Mouse (Mus musculus): ENCODE data around the gene Efnb2. TPM values are rescaled to one million over a fixed set of nuclear protein-coding genes. Genes with fewer than 3 reads are reported as not detected.
A peak's percentile ranks its signal among the peaks of the same experiment; 100 is the strongest.

The Efnb2 gene
- polyA plus RNA-seq (2014; fragmentation: Nextera tagmentation; extraction: Ambion mirVana), result 18.8 and 19.1 TPM in 2 replicates

DNA sequence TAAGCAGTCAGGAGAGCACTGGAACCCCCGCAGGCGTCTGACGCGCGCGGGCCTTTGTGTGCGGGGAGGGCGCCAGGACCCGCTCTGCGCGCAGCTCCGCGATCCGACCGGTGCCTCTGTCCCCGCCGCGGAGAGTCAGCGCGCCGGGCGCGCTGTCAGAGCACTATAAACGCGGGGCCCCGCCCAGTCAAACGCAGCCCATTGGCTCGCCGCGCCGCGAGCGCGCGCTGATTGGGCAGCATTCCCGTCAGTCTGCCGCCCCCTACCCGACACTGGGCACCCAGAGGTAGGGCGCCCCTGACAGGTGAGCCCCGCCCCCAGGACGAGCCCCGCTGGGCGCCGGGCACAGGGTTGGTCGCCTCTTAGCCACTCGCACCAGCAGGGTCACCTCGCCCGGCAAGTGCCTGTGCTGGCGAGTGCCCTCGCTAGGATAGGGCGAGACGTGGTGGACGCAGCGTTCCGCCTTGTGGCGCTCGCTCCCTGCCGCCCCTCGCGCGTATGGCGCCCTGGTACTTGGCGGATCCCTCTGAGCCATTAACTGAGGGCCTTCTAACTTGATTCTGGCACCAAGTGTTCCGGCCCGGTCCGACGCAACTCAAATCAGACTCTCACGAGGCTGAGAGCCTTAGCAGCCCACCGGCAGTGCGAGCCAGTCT, at the start of gene Efnb2:
Gene Efnb2, minus strand, starts transcription at position 140 of the 656 bp plus-strand sequence.
- no peaks in the 10 kb centered on the region for H3K27me3 ChIP-seq (replicated peaks; ENCODE audit: control insufficient read depth, insufficient read depth, low read length)
- H3K27ac ChIP-seq (ENCODE audit: low read depth), result peak within 1 kb of the TSS; percentile 77
- H3K9ac ChIP-seq (ENCODE audit: low read length), result peak within 1 kb of the TSS; percentile 85
- peaks cover 8% of the 10 kb centered on the region; the same call in 1 of the 2 replicates for H3K4me1 ChIP-seq (replicated peaks; ENCODE audit: control insufficient read depth, insufficient read depth, low read length)
- under 1% methylated on average over 66 of the region's 70 CpGs for WGBS
- ATAC-seq (replicated peaks; ENCODE audit: low FRiP score, low TSS enrichment, low read depth), result peak; percentile 92
- H3K9me3 ChIP-seq (ENCODE audit: control insufficient read depth, low read length), result no peaks in the 10 kb centered on the region
- H3K4me2 ChIP-seq (ENCODE audit: low read length), result peak within 1 kb of the TSS; percentile 53
- H3K36me3 ChIP-seq (ENCODE audit: control insufficient read depth, insufficient read depth, low read length), result peaks cover 22% of the 10 kb centered on the region
- DNase-seq (ENCODE audit: low spot score), result peak; percentile 99
- peak within 1 kb of the TSS; percentile 75 for H3K4me3 ChIP-seq (ENCODE audit: low read depth, low read length)

DNA sequence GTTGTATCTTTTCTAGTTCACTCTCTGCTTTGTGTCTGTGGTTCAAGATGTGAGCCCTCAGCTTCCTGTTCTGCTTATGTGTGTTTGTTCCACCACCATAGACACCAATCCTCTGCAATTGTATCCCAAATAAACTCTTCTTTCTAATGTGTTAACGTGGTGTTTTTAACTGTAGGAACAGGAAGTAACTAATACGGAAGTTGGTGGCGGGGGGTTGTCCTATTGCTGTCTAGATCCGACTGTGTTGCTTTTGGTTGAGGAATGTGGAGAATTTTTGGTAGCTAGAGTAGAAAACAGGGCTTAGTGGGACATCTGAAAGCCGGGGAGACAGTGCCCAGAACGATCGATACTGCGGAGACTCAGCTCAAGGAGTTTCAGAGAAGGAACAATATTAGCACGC, 43.8 kb upstream of the Efnb2 start:
- no peak overlapping the region for H3K9ac ChIP-seq (ENCODE audit: low read length)
- no peaks in the 10 kb centered on the region for H3K9me3 ChIP-seq (ENCODE audit: control insufficient read depth, low read length)
- WGBS, result 70% methylated on average over 9 of the region's 9 CpGs
- H3K4me1 ChIP-seq (replicated peaks; ENCODE audit: control insufficient read depth, insufficient read depth, low read length), result no peaks in the 10 kb centered on the region
- no peaks in the 10 kb centered on the region for H3K27me3 ChIP-seq (replicated peaks; ENCODE audit: control insufficient read depth, insufficient read depth, low read length)
- DNase-seq (ENCODE audit: low spot score) (no peak), ATAC-seq (replicated peaks; ENCODE audit: low FRiP score, low TSS enrichment, low read depth) (no peak)
- no peak overlapping the region for H3K27ac ChIP-seq (ENCODE audit: low read depth)
- H3K4me3 ChIP-seq (ENCODE audit: low read depth, low read length), result no peak overlapping the region
- no peak overlapping the region for H3K4me2 ChIP-seq (ENCODE audit: low read length)
- H3K36me3 ChIP-seq (ENCODE audit: control insufficient read depth, insufficient read depth, low read length), result no peaks in the 10 kb centered on the region

DNA sequence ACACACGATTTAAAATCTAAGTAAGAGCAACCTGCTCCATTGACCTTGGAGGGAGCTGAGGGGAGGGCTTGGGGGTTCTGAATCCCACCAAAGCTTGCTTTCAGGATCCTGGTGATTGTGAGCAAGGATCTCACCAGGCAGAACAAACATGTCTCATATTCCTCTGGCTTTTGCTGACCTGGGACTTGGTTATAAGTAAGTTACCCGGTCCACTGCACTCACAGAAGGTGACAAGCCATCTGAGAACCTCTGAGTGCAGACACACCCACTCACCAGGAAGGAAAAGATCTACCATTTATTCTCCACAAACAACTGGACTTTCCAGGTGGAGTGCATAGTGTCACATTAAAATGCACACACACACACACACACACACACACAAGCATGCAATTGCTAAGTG, 42.6 kb upstream of the Efnb2 start:
- Histone ChIP-seq H3K9ac (ENCODE audit: low read length) (no peak overlapping the region), H3K4me3 (ENCODE audit: low read depth, low read length) (no peak overlapping the region), H3K27me3 (replicated peaks; ENCODE audit: control insufficient read depth, insufficient read depth, low read length) (no peaks in the 10 kb centered on the region), H3K4me2 (ENCODE audit: low read length) (no peak overlapping the region), H3K36me3 (ENCODE audit: control insufficient read depth, insufficient read depth, low read length) (no peaks in the 10 kb centered on the region), H3K27ac (ENCODE audit: low read depth) (no peak overlapping the region), H3K9me3 (ENCODE audit: control insufficient read depth, low read length) (no peaks in the 10 kb centered on the region), H3K4me1 (replicated peaks; ENCODE audit: control insufficient read depth, insufficient read depth, low read length) (no peaks in the 10 kb centered on the region)
- 85% methylated on average over 2 of the region's 2 CpGs for WGBS
- DNase-seq (ENCODE audit: low spot score) (no peak), ATAC-seq (replicated peaks; ENCODE audit: low FRiP score, low TSS enrichment, low read depth) (no peak)

DNA sequence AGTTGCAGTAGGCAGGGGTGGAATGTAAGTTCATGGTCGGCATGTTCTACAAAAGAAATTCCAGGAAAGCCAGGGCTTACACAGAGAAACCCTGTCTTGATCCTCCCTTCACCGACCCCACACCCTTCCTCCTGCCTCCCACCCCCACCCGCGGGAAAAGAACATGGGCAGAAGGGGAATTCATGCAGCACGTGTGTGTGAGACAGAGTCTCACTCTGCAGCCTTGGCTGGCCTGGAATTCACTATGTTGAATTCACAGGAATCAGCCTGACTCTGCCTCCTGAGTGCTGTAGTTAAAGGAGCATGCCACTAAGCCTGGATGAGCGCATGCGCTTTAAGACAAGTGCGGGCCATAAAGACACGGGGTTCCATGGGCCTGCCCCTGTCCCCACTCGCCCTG, 39.8 kb upstream of the Efnb2 start:
- ATAC-seq (replicated peaks; ENCODE audit: low FRiP score, low TSS enrichment, low read depth), result no peak
- no peaks in the 10 kb centered on the region for H3K4me1 ChIP-seq (replicated peaks; ENCODE audit: control insufficient read depth, insufficient read depth, low read length)
- no peak overlapping the region for H3K9ac ChIP-seq (ENCODE audit: low read length)
- H3K4me3 ChIP-seq (ENCODE audit: low read depth, low read length), result no peak overlapping the region
- H3K4me2 ChIP-seq (ENCODE audit: low read length), result no peak overlapping the region
- no peak for DNase-seq (ENCODE audit: low spot score)
- no peaks in the 10 kb centered on the region for H3K36me3 ChIP-seq (ENCODE audit: control insufficient read depth, insufficient read depth, low read length)
- 90% methylated on average over 10 of the region's 10 CpGs for WGBS
- H3K27me3 ChIP-seq (replicated peaks; ENCODE audit: control insufficient read depth, insufficient read depth, low read length), result no peaks in the 10 kb centered on the region
- H3K9me3 ChIP-seq (ENCODE audit: control insufficient read depth, low read length), result no peaks in the 10 kb centered on the region
- no peak overlapping the region for H3K27ac ChIP-seq (ENCODE audit: low read depth)

DNA sequence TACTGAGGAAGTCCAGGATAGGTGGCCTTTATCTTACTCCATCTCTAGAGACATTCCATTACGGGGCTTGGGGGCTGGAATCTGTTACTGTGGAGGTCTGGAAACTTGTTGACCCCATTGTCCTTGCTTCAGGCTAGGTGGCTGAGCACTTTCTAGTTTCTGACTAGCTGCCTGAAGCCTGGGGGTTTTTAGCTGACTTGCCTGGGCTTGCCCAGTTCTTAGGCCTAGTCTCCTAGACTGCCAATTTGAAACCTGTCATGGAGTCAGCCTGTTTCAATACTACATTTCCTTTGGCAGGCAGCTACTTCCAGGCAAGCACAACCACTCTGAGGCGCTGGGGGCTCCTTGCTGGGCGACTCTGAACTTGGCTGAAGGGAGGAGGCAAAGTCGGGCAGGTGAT, 39.2 kb upstream of the Efnb2 start:
- Histone ChIP-seq H3K36me3 (ENCODE audit: control insufficient read depth, insufficient read depth, low read length) (no peaks in the 10 kb centered on the region), H3K4me1 (replicated peaks; ENCODE audit: control insufficient read depth, insufficient read depth, low read length) (no peaks in the 10 kb centered on the region), H3K4me2 (ENCODE audit: low read length) (no peak overlapping the region), H3K27ac (ENCODE audit: low read depth) (no peak overlapping the region), H3K4me3 (ENCODE audit: low read depth, low read length) (no peak overlapping the region), H3K9me3 (ENCODE audit: control insufficient read depth, low read length) (no peaks in the 10 kb centered on the region), H3K9ac (ENCODE audit: low read length) (no peak overlapping the region), H3K27me3 (replicated peaks; ENCODE audit: control insufficient read depth, insufficient read depth, low read length) (no peaks in the 10 kb centered on the region)
- DNase-seq (ENCODE audit: low spot score) (no peak), ATAC-seq (replicated peaks; ENCODE audit: low FRiP score, low TSS enrichment, low read depth) (no peak)
- WGBS, result 78% methylated on average over 4 of the region's 4 CpGs

DNA sequence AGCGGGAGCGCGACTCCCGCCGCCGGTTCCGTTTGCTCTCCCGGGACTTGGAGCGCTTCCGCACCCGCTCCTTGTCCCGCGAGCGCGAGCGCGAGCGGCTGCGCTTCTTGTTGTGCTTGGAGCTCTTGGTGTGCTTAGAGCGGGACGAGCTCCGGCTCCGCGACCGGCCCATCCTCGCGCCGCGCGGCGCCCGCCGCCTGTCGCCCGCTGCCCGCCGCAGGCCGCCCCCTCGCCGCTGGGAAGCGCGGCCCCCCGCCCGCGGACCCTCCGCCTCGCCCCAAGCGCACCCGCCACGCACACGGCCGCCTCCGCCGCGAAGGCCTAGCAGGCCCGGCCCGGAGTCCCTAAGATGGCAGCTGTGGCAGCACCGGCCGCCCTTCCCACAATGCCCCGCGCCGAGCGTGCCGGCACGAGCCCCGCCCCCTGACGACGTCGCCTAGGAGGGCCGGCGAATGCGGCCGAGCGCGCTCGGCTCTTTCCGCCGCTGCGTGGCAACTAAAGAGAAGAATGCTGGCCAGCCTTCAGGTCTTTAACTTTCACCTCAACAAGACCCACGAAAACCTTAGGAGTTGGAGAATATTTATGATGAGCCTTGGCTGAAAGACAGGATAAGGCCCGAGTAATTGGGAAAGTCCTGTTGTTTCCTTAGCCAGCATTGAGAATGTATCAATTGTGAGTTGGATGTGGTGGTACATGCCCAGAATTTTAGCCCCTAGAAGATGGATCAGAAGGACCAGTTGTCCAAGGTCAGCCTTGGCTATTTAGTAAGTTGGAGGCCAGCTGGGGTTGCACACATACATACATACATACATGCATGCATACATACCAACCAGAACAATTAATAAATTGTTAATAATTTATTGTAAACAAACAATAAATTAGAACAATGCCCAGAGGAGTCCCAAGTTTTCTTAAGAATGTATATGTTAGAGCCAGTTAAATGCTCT, 29.4 kb upstream of the Efnb2 start, which contains the start of gene Arglu1:
Gene Arglu1, minus strand, starts transcription at position 376 of the 947 bp plus-strand sequence.
- H3K9ac ChIP-seq (ENCODE audit: low read length), result peak within 1 kb of the TSS; percentile 100
- ATAC-seq (replicated peaks; ENCODE audit: low FRiP score, low TSS enrichment, low read depth) (peak; percentile 95), DNase-seq (ENCODE audit: low spot score) (peak; percentile 97)
- H3K4me2 ChIP-seq (ENCODE audit: low read length), result peak within 1 kb of the TSS; percentile 88
- H3K36me3 ChIP-seq (ENCODE audit: control insufficient read depth, insufficient read depth, low read length), result no peaks in the 10 kb centered on the region
- under 1% methylated on average over 62 of the region's 81 CpGs for WGBS
- H3K27ac ChIP-seq (ENCODE audit: low read depth), result peak within 1 kb of the TSS; percentile 97
- peak within 1 kb of the TSS; percentile 88 for H3K4me3 ChIP-seq (ENCODE audit: low read depth, low read length)
- H3K9me3 ChIP-seq (ENCODE audit: control insufficient read depth, low read length), result no peaks in the 10 kb centered on the region
- H3K4me1 ChIP-seq (replicated peaks; ENCODE audit: control insufficient read depth, insufficient read depth, low read length), result peaks cover 22% of the 10 kb centered on the region
- no peaks in the 10 kb centered on the region for H3K27me3 ChIP-seq (replicated peaks; ENCODE audit: control insufficient read depth, insufficient read depth, low read length)

DNA sequence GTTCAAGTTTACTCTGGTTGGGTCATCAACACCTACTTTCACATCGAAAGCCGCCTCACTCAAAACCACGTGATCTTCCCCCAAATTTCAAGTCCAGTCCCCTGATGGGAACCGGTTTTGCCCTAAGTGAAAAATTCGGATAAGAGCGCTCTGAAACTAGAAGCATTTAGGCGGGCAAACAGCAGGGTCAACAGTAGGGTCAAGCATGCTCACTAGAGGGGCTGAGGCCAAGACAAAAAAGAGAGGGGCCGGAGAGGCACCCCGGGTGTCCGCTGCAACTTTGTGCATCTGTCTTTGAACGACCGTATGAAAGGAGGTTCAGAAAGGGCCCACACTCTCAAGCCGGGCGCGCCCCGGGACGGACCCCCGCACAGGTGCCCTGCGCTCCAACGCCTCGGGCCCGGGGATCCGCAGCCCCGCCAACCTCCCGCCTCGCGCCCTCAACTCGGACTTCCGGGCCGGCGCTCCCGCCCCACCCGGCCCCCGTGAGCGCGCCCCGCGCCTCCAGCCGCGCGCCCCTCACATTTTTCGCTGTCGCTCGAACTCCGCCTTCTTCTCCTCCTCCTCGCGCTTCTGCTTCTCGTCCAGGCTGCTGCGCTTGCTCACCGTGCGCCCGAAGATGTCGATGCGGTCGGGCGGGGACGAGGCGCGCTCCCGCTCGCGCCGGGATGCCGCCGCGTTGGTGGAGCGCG, 28.6 kb upstream of the Efnb2 start:
- Histone ChIP-seq H3K36me3 (ENCODE audit: control insufficient read depth, insufficient read depth, low read length) (no peaks in the 10 kb centered on the region), H3K9me3 (ENCODE audit: control insufficient read depth, low read length) (no peaks in the 10 kb centered on the region), H3K9ac (ENCODE audit: low read length) (peak overlapping the region; percentile 100), H3K4me1 (replicated peaks; ENCODE audit: control insufficient read depth, insufficient read depth, low read length) (peaks cover 22% of the 10 kb centered on the region), H3K27me3 (replicated peaks; ENCODE audit: control insufficient read depth, insufficient read depth, low read length) (no peaks in the 10 kb centered on the region), H3K27ac (ENCODE audit: low read depth) (peak overlapping the region; percentile 97), H3K4me3 (ENCODE audit: low read depth, low read length) (peak overlapping the region; percentile 88), H3K4me2 (ENCODE audit: low read length) (peak overlapping the region; percentile 88)
- DNase-seq (ENCODE audit: low spot score) (peak; percentile 84), ATAC-seq (replicated peaks; ENCODE audit: low FRiP score, low TSS enrichment, low read depth) (peak; percentile 78)
- under 1% methylated on average over 68 of the region's 68 CpGs for WGBS

DNA sequence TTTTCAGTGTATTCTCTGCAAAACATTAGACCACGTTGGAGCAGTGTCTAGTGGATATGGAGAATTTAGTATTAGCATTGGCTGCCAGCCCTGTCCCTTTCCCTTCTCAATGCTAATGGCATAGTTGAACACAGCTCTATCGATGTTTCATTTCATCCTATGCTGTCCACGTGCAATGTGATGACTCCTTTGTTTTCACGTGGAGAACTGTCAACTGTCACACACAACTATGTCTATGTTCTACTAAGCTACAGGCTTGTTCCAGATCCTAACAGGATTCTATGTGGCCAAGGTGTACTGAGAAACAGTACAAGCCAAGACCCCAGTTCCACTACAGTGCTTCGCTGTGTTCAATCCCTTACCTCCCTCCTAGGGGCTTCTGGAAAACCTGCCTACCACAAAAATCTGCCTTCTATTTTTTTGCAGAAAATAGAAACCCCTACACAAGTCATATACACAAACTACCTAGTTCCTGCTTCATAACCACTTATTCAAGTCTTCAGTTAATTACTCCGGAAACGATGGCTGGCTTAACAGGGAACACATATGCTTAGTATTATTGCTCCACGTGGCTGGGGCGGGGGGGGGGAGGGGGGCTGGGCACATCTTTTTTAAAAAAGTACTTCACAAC, 27.9 kb upstream of the Efnb2 start:
- Histone ChIP-seq H3K4me1 (replicated peaks; ENCODE audit: control insufficient read depth, insufficient read depth, low read length) (peaks cover 22% of the 10 kb centered on the region), H3K9me3 (ENCODE audit: control insufficient read depth, low read length) (no peaks in the 10 kb centered on the region), H3K9ac (ENCODE audit: low read length) (peak overlapping the region; percentile 100), H3K36me3 (ENCODE audit: control insufficient read depth, insufficient read depth, low read length) (no peaks in the 10 kb centered on the region), H3K4me2 (ENCODE audit: low read length) (peak overlapping the region; percentile 88), H3K27me3 (replicated peaks; ENCODE audit: control insufficient read depth, insufficient read depth, low read length) (no peaks in the 10 kb centered on the region), H3K4me3 (ENCODE audit: low read depth, low read length) (peak overlapping the region; percentile 88), H3K27ac (ENCODE audit: low read depth) (no peak overlapping the region)
- no peak; the same call in 1 of the 2 replicates for ATAC-seq (replicated peaks; ENCODE audit: low FRiP score, low TSS enrichment, low read depth)
- DNase-seq (ENCODE audit: low spot score), result peak; percentile 39
- WGBS, result 13% methylated on average over 9 of the region's 9 CpGs

Measured in intestine, embryonic 14.5 days (tissue).